Mouse (Mus musculus): ENCODE results near the gene Iba57. TPM values are rescaled to one million over a fixed set of nuclear protein-coding genes. Genes with fewer than 3 reads are reported as not detected.
"Not testable (repeated sequence)": the region's sequence is repeated elsewhere in the genome, so short reads cannot be mapped to it uniquely, and the experiment has no call there.

Gene Iba57
- 3.5 TPM for polyA plus RNA-seq (2012; fragmentation: generic; extraction: Trizol)
- long read RNA-seq, experiment 1, full-length matches to known transcripts, result 1 of 2 reads
- long read RNA-seq, experiment 1, partial matches to known transcripts, result 0 of 2 reads
- long read RNA-seq, experiment 1, other reads (novel, unspliced or antisense), result 1 of 2 reads
- long read RNA-seq, experiment 2, full-length matches to known transcripts, result 24 of 29 reads
- long read RNA-seq, experiment 2, partial matches to known transcripts, result 5 of 29 reads
- long read RNA-seq, experiment 2, other reads (novel, unspliced or antisense), result 0 of 29 reads

- Histone ChIP-seq H3K4me3 (ENCODE audit: insufficient read depth, poor library complexity, severe bottlenecking) (peak within 1 kb of the TSS; percentile 45), H3ac (ENCODE audit: control insufficient read depth, insufficient read length, low read depth) (peak within 1 kb of the TSS; percentile 73), H3K36me3 (ENCODE audit: control insufficient read depth, insufficient read depth) (no peaks in the 10 kb centered on the region), H3K27me3 (ENCODE audit: control insufficient read depth, insufficient read depth, insufficient read length) (no peaks in the 10 kb centered on the region), H3K79me3 (ENCODE audit: low read depth) (no peaks in the 10 kb centered on the region), H3K79me2 (ENCODE audit: control insufficient read depth, insufficient read depth) (no peaks in the 10 kb centered on the region)
- peak; percentile 32 for TF ChIP-seq CTCF (IDR thresholded peaks at IDR 0.05; ENCODE audit: control insufficient read depth, insufficient read depth, insufficient read length)
- TF ChIP-seq MYOD1 (IDR thresholded peaks at IDR 0.05; ENCODE audit: control insufficient read depth, insufficient read length, low read depth), result no peak
- TF ChIP-seq MAX (IDR thresholded peaks at IDR 0.05), result peak; percentile 80
- peak; percentile 29 for TF ChIP-seq CEBPB (IDR thresholded peaks at IDR 0.05; ENCODE audit: low read depth)
- no peak for TF ChIP-seq MYOG (IDR thresholded peaks at IDR 0.05; ENCODE audit: control insufficient read depth, extremely low read depth, insufficient read length)
- TF ChIP-seq FOSL1 (IDR thresholded peaks at IDR 0.05; ENCODE audit: insufficient read depth, low read length, poor library complexity, severe bottlenecking), result no peak
- no peak for TF ChIP-seq USF1 (IDR thresholded peaks at IDR 0.05; ENCODE audit: low read depth)
Observed at GRCm38 (mm10) chr11:59163255-59164236, at the start of gene Iba57. Gene Iba57, minus strand, starts transcription at chr11:59163739.

GRCm38 (mm10) chr11:59212892-59213494 lies 49.5 kb upstream of the Iba57 start:
- no peak for TF ChIP-seq MYOD1 (IDR thresholded peaks at IDR 0.05; ENCODE audit: control insufficient read depth, insufficient read length, low read depth)
- no peak for TF ChIP-seq MAX (IDR thresholded peaks at IDR 0.05)
- TF ChIP-seq USF1 (IDR thresholded peaks at IDR 0.05; ENCODE audit: low read depth), result no peak
- TF ChIP-seq FOSL1 (IDR thresholded peaks at IDR 0.05; ENCODE audit: insufficient read depth, low read length, poor library complexity, severe bottlenecking), result no peak
- Histone ChIP-seq H3K36me3 (ENCODE audit: control insufficient read depth, insufficient read depth) (peaks cover 82% of the 10 kb centered on the region), H3K4me3 (ENCODE audit: insufficient read depth, poor library complexity, severe bottlenecking) (no peak overlapping the region), H3ac (ENCODE audit: control insufficient read depth, insufficient read length, low read depth) (no peak overlapping the region), H3K79me3 (ENCODE audit: low read depth) (peaks cover 60% of the 10 kb centered on the region), H3K27me3 (ENCODE audit: control insufficient read depth, insufficient read depth, insufficient read length) (no peaks in the 10 kb centered on the region), H3K79me2 (ENCODE audit: control insufficient read depth, insufficient read depth) (peaks cover 97% of the 10 kb centered on the region)

GRCm38 (mm10) chr11:59212320-59212719 lies 48.8 kb upstream of the Iba57 start:
- H3K27me3 ChIP-seq (ENCODE audit: control insufficient read depth, insufficient read depth, insufficient read length); H3ac ChIP-seq (ENCODE audit: control insufficient read depth, insufficient read length, low read depth); H3K4me3 ChIP-seq (ENCODE audit: insufficient read depth, poor library complexity, severe bottlenecking): not testable (repeated sequence)
- Histone ChIP-seq H3K36me3 (ENCODE audit: control insufficient read depth, insufficient read depth) (peaks cover 76% of the 10 kb centered on the region), H3K79me3 (ENCODE audit: low read depth) (peaks cover 53% of the 10 kb centered on the region), H3K79me2 (ENCODE audit: control insufficient read depth, insufficient read depth) (peaks cover 90% of the 10 kb centered on the region)

GRCm38 (mm10) chr11:59211561-59211960 lies 48.0 kb upstream of the Iba57 start:
- H3K79me2 ChIP-seq (ENCODE audit: control insufficient read depth, insufficient read depth), result peaks cover 83% of the 10 kb centered on the region
- peaks cover 71% of the 10 kb centered on the region for H3K36me3 ChIP-seq (ENCODE audit: control insufficient read depth, insufficient read depth)
- H3ac ChIP-seq (ENCODE audit: control insufficient read depth, insufficient read length, low read depth); H3K4me3 ChIP-seq (ENCODE audit: insufficient read depth, poor library complexity, severe bottlenecking); H3K27me3 ChIP-seq (ENCODE audit: control insufficient read depth, insufficient read depth, insufficient read length): not testable (repeated sequence)
- peaks cover 45% of the 10 kb centered on the region for H3K79me3 ChIP-seq (ENCODE audit: low read depth)

- H3K79me2 ChIP-seq (ENCODE audit: control insufficient read depth, insufficient read depth), result peaks cover 67% of the 10 kb centered on the region
- peaks cover 30% of the 10 kb centered on the region for H3K79me3 ChIP-seq (ENCODE audit: low read depth)
- H3K4me3 ChIP-seq (ENCODE audit: insufficient read depth, poor library complexity, severe bottlenecking), result no peak overlapping the region
- H3K27me3 ChIP-seq (ENCODE audit: control insufficient read depth, insufficient read depth, insufficient read length), result no peaks in the 10 kb centered on the region
- H3ac ChIP-seq (ENCODE audit: control insufficient read depth, insufficient read length, low read depth), result no peak overlapping the region
- peaks cover 68% of the 10 kb centered on the region for H3K36me3 ChIP-seq (ENCODE audit: control insufficient read depth, insufficient read depth)
- TF ChIP-seq FOSL1 (IDR thresholded peaks at IDR 0.05; ENCODE audit: insufficient read depth, low read length, poor library complexity, severe bottlenecking), result no peak
Observed at GRCm38 (mm10) chr11:59210020-59210419, 46.5 kb upstream of the Iba57 start.

GRCm38 (mm10) chr11:59209580-59209979 lies 46.0 kb upstream of the Iba57 start:
- Histone ChIP-seq H3K79me3 (ENCODE audit: low read depth) (peaks cover 26% of the 10 kb centered on the region), H3ac (ENCODE audit: control insufficient read depth, insufficient read length, low read depth) (no peak overlapping the region), H3K27me3 (ENCODE audit: control insufficient read depth, insufficient read depth, insufficient read length) (no peaks in the 10 kb centered on the region), H3K79me2 (ENCODE audit: control insufficient read depth, insufficient read depth) (peaks cover 63% of the 10 kb centered on the region), H3K4me3 (ENCODE audit: insufficient read depth, poor library complexity, severe bottlenecking) (no peak overlapping the region), H3K36me3 (ENCODE audit: control insufficient read depth, insufficient read depth) (peaks cover 67% of the 10 kb centered on the region)
- TF ChIP-seq FOSL1 (IDR thresholded peaks at IDR 0.05; ENCODE audit: insufficient read depth, low read length, poor library complexity, severe bottlenecking), result no peak
- TF ChIP-seq MYOG (IDR thresholded peaks at IDR 0.05; ENCODE audit: control insufficient read depth, extremely low read depth, insufficient read length), result no peak
- TF ChIP-seq MAX (IDR thresholded peaks at IDR 0.05), result no peak
- TF ChIP-seq USF1 (IDR thresholded peaks at IDR 0.05; ENCODE audit: low read depth), result no peak
- no peak for TF ChIP-seq MYOD1 (IDR thresholded peaks at IDR 0.05; ENCODE audit: control insufficient read depth, insufficient read length, low read depth)
- no peak for TF ChIP-seq CEBPB (IDR thresholded peaks at IDR 0.05; ENCODE audit: low read depth)
- no peak for TF ChIP-seq CTCF (IDR thresholded peaks at IDR 0.05; ENCODE audit: control insufficient read depth, insufficient read depth, insufficient read length)
